Mouse (Mus musculus) bone marrow, adult 2 months (tissue): Measurements from ENCODE around the gene Kctd17.

Source experiments
- CTCF ChIP-seq: fragments of 200-500 bp; IDR thresholded peaks from 2 replicates; pipeline ENCODE4 v1.5.1; 2011; ENCODE audit warnings: low read length, control low read depth; ENCODE audit not compliant: control insufficient read depth, insufficient read depth
- POLR2A ChIP-seq: fragments of 200-500 bp; IDR thresholded peaks from 2 replicates; pipeline ENCODE4 v1.6.1; 2011; ENCODE audit warnings: low read depth, mild to moderate bottlenecking, control low read depth, low read length, borderline replicate concordance; ENCODE audit not compliant: control insufficient read depth

DNA sequence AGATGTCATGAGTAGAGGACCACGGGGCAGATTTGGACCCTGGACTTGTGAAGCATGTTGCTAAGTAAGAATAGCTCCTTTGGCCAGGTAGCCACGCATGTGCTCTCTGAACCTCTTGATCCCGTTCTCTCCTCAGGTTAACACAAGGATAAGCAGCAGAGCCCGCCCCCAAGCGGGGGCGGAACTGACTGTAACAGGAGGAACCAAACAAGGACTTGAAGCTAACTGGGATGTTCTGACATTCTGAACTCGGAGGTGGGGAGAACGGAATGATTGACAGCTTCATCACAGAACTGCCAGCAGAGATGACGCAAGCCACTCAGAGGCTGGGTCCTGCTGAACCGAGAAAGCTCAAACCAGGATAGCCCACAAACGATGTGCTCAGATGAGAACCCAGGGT is 3.9 kb upstream of the Kctd17 start:
- TF ChIP-seq POLR2A (no peak), CTCF (no peak)
